Mouse (Mus musculus) brown adipose tissue, adult 24 weeks (tissue): Measurements from ENCODE around the gene E2f2. TPM values are rescaled to one million over a fixed set of nuclear protein-coding genes. Genes with fewer than 3 reads are reported as not detected.

Source experiments
- H3K27ac ChIP-seq: fragments of 200-500 bp; replicated peaks from 2 replicates; pipeline ENCODE4 v1.5.1; 2012; ENCODE audit warnings: low read depth, mild to moderate bottlenecking, low read length
- H3K4me1 ChIP-seq: fragments of 200-500 bp; 2 replicates; pipeline ENCODE4 v1.6.1; 2012; ENCODE audit warnings: low read length, mixed read lengths; ENCODE audit not compliant: control insufficient read depth, insufficient read depth, insufficient read length
- H3K4me3 ChIP-seq: fragments of 200-500 bp; 2 replicates; pipeline ENCODE4 v1.5.1; 2012; ENCODE audit warnings: low read depth, mild to moderate bottlenecking, low read length, moderate library complexity; ENCODE audit not compliant: insufficient read depth
- polyA plus RNA-seq: library from polyadenylated mRNA; stranded (reverse); fragments of >200 nt; gene quantifications from 2 replicates; pipeline ENCODE4 v1.2.4, GENCODE M21; 2012; ENCODE audit not compliant: missing spikeins, insufficient read depth, insufficient read length

Gene E2f2
- polyA plus RNA-seq, 1 experiment = 6.4 TPM

DNA sequence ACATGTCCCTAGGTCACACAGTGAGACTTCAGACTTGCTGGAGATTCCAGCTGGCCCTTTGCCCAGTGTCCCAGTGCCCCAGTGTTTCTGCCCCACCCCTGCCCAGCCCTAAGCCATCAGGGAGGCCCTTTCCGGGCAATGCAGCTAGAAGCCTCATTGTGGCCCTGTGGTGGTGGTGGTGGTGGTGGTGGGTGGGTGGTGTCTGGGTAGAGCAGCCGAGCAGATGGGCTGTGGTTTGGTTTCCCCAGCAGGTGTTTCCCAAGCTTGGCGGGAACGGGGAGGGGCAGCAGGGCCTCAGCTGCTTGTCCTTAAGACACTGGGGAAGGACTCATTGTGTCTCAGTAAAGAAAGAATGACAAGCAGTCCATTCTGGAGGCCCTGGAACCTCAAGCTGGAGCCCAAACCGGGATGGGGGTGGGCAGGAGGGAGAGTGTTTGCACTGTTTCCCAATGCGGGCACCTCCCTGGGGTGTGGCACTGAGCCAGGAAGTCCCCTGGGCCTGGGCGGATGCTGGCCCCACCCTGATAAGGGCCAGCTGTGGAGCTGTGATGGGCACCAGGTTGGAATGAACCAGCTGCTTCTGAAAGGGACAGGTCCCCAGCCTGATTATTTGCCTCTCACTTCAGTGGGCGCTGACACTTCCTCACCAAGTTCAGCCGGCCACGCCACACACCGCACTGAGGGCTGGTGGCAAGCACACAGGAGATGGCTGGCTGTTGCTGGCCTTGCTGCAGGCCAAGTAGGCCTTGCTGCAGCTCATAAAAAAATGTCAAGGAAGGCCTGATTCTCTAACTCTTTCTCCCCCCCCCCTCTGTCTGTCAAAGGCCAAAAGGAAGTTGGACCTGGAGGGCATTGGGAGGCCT is 5.6 kb downstream of the E2f2 start:
- H3K4me1 ChIP-seq = peaks cover 46% of the 10 kb centered on the region
- H3K27ac ChIP-seq = peak overlapping the region; percentile 80
- H3K4me3 ChIP-seq = no peak overlapping the region

DNA sequence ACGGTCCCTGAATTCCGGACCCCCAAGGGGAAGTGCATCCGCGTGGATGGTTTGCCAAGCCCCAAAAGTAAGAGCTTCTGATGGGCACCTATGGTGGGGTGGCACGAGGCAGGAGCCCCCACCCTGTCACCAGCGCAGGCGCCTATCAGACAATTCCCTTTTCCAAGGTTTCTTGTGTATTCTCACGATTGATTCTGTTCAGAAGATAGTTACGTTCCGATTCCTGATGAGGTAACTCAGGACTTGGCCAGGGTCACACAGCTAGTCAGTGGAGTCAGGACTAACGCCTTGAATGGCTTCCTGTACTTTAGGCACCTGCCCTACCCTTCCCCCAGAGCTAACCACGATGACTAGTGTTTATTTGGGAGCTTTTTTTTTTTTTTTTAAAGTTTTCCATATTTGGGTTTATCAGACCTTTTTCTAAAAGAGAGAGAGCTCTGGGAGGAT is 6.3 kb downstream of the E2f2 start:
- Histone ChIP-seq H3K4me1 (peaks cover 41% of the 10 kb centered on the region), H3K4me3 (no peak overlapping the region), H3K27ac (peak overlapping the region; percentile 92)

GRCm38 (mm10) chr4:136179456-136179855 is 7.3 kb downstream of the E2f2 start:
- Histone ChIP-seq H3K27ac (peak overlapping the region; percentile 92), H3K4me3 (no peak overlapping the region), H3K4me1 (peaks cover 36% of the 10 kb centered on the region)

DNA sequence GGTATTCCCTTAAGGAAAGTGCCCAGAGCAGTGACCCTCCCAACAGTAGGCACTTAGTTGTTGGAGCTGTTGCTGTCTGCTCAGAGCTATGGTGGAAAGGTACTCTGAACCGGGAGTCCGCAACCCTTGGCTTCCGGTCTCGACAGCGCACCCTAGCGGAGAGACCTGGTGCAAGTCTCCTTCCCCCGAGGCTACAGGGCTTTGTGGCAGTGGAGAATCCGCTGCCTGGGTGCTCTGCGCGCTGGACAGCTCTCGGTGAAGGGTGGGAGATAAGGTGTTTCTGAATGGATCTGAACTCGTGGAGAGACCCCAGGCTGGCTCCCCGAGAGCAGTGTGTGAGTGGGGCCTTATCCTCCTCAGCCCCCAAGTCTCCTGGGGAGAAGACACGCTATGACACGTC is 7.8 kb downstream of the E2f2 start:
- Histone ChIP-seq H3K27ac (peak overlapping the region; percentile 55; the same call in 1 of the 2 replicates), H3K4me3 (peak overlapping the region; percentile 25), H3K4me1 (peaks cover 32% of the 10 kb centered on the region)

GRCm38 (mm10) chr4:136180408-136181330 is 8.5 kb downstream of the E2f2 start:
- Histone ChIP-seq H3K4me1 (peaks cover 28% of the 10 kb centered on the region), H3K27ac (no peak overlapping the region)

GRCm38 (mm10) chr4:136181367-136181766 is 9.2 kb downstream of the E2f2 start:
- peaks cover 25% of the 10 kb centered on the region for H3K4me1 ChIP-seq
- H3K4me3 ChIP-seq = no peak overlapping the region
- no peak overlapping the region for H3K27ac ChIP-seq

More at GRCm38 (mm10) chr4:136180408-136181330, 8.5 kb downstream of the E2f2 start:
- H3K4me3 ChIP-seq = peak overlapping the region; percentile 25

DNA sequence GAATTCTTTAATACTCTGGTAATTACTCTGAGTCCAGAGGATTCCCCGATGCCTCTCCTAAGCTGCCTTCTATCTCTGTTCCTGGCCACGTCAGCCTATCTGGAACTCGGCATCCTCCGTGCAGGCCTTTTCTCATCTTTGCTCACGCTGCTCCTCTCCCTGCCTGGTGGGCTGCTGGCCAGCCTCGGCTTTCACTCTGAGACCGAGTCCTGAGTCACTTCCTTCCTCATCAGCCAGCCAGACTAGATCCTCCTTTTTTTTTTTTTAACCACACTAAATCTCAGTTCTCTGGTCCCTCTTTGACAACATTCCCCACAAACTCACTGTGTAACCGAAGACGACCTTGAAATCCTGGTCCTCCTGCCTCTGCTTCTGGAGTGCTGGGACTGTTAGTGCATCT is 13.2 kb downstream of the E2f2 start:
- peak overlapping the region; percentile 20; the same call in 1 of the 2 replicates for H3K27ac ChIP-seq
- no peak overlapping the region for H3K4me3 ChIP-seq
- H3K4me1 ChIP-seq = no peaks in the 10 kb centered on the region; the same call in 1 of the 2 replicates

DNA sequence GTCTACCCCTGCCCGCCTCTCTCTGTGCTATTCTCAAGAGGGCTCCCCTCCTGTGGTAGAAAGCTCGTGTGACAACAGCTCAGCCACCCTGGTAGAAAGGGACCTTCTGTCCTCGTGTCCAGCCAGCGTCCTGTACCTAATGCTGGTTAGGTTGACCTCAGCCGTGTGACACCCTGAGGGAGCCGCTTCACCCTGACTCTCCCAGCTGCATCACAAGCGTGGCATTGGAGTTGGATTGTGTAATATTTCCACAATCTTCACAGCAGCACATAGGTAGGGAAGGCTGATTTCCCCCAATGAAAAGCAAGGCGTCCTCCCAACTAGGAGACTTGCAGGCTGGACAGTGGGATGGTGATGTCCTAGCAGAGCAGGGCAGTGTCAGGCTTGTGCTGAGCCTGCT is 14.1 kb downstream of the E2f2 start:
- H3K4me3 ChIP-seq = no peak overlapping the region
- no peaks in the 10 kb centered on the region; the same call in 1 of the 2 replicates for H3K4me1 ChIP-seq
- H3K27ac ChIP-seq = no peak overlapping the region

- H3K27ac ChIP-seq = no peak overlapping the region
- no peak overlapping the region for H3K4me3 ChIP-seq
- H3K4me1 ChIP-seq = peaks cover 2% of the 10 kb centered on the region; the same call in 1 of the 2 replicates
Observed at GRCm38 (mm10) chr4:136186739-136187472, 14.7 kb downstream of the E2f2 start.

DNA sequence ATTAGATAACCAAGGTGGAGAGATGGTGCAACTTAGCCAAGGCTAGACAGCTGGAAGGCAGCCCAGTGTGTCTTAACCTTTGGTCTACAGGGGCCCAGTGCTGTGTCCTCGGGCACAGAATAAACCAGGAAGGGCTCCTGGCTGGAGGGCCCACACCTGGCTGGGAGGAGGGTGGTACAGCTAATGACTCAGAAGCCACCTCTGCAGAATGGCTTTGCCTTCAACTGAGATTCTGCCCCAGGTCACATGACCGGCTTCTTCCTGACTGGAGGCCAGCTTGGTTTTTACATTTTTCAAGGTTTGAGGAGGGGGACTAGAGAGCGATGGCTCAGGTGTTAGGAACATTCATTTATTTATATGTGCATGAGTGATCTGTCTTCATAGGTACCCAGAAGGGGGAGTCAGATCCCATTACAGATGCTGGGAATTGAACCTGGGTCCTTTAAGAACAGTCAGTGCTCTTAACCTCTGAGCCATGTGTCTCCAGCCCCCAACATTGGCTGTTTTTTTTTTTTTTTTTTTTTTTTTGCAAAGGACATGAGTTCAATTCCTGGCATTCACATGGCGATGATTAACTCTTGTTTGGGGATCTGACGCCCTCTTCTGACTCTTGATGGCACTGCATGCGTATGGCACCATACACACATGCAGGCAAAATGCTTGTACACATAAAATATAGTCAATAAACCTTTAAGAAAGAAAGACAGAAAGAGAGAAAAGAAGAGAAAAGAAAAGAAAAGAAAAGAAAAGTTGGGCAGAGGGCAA is 17.0 kb downstream of the E2f2 start:
- peaks cover 2% of the 10 kb centered on the region; the same call in 1 of the 2 replicates for H3K4me1 ChIP-seq
- no peak overlapping the region for H3K4me3 ChIP-seq
- H3K27ac ChIP-seq = no peak overlapping the region

GRCm38 (mm10) chr4:136189912-136190311 is 17.7 kb downstream of the E2f2 start:
- no peak overlapping the region for H3K27ac ChIP-seq
- peaks cover 2% of the 10 kb centered on the region; the same call in 1 of the 2 replicates for H3K4me1 ChIP-seq
- no peak overlapping the region for H3K4me3 ChIP-seq

DNA sequence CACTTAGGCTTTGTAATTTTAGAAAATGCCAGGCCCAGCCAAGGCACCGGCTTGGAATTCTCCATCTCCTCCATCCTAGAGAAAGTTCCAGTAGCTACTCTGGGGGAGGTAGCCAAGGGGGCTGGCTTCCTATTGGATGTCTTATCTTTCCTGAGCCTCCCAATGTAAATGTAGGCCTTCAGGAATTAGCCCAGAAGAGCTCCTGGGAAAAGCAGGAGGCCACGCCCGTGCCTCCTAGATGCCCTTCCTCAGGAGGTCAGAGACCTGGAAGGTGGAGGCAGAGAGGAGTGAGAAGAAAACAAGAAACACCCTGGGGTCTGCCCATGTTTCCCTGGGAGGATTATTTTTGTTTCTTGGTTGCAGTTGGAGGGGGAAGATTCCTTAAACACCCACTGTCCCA is 21.4 kb downstream of the E2f2 start:
- Histone ChIP-seq H3K4me3 (no peak overlapping the region), H3K27ac (no peak overlapping the region), H3K4me1 (0 out of 2 replicates have a peak, but pooled peaks cover 2% of the 10 kb centered on the region)

DNA sequence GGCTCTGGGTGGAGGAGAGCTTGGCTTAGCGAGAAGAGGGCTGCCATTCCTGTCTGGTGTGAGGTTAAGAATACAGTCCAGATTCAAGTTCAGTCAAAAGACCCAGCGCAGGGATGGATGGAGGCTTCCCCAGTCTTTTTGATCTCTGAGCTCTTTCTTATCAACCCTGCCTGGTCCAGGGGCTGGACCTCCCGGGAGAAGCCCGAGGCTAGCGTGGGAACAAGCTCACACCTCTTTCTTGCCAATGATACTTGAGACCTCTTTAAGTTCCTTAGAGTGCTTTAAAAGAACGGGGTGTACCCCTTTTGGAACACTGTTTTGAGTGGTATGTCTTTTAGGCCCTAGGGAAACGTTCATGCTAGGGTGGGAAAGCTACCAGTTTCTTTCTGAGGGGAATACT is 22.8 kb downstream of the E2f2 start:
- Histone ChIP-seq H3K27ac (no peak overlapping the region), H3K4me3 (no peak overlapping the region), H3K4me1 (0 out of 2 replicates have a peak, but pooled peaks cover 2% of the 10 kb centered on the region)

GRCm38 (mm10) chr4:136195629-136196028 is 23.4 kb downstream of the E2f2 start:
- Histone ChIP-seq H3K4me1 (0 out of 2 replicates have a peak, but pooled peaks cover 2% of the 10 kb centered on the region), H3K27ac (no peak overlapping the region), H3K4me3 (no peak overlapping the region)
